Mouse (Mus musculus) CD4-positive, CD25-positive, alpha-beta regulatory T cell, adult 4 months (primary cell): ENCODE measurements at regions not wholly inside any gene's neighbourhood (a gene's known extent, or its start where the extent isn't known, plus 50 kb on each side); places are given as distances from the start of the nearest gene placed in this dataset.
A peak's percentile ranks its signal among the peaks of the same experiment; 100 is the strongest.

Source experiments
- ATAC-seq: one replicate; pipeline ENCODE4 v1.8.0; 2017

GRCm38 (mm10) chr9:102782926-102783850, 51.5 kb upstream of the Ryk start:
- no peak for ATAC-seq

GRCm38 (mm10) chr9:102784329-102785026, 50.2 kb upstream of the Ryk start:
- ATAC-seq: peak; percentile 81
